Mouse (Mus musculus) CH12.LX (cell line): ENCODE results near the gene Pcca. TPM values are rescaled to one million over a fixed set of nuclear protein-coding genes. Genes with fewer than 3 reads are reported as not detected.

Experiments
- DNase-seq: peaks from one replicate; pipeline ENCODE4 v3.0.0-alpha.2; 2013; ENCODE audit errors: extremely low read depth
- H3K27ac ChIP-seq: 2 replicates; pipeline ENCODE4 v1.5.1; 2012; ENCODE audit warnings: low read depth, mild to moderate bottlenecking, control low read depth, moderate library complexity; ENCODE audit not compliant: insufficient read depth
- H3K27me3 ChIP-seq: replicated peaks from 2 replicates; pipeline ENCODE3; 2012; ENCODE audit warnings: inconsistent platforms
- H3K36me3 ChIP-seq, 2 experiments: replicated peaks in 1 of 2; 2 replicates each; pipeline versions ENCODE3 to v1.6.1; 2012; ENCODE audit warnings: inconsistent platforms in 1 of 2, low read length in 1 of 2, mild to moderate bottlenecking in 1 of 2, mixed read lengths in 1 of 2, moderate library complexity in 1 of 2; ENCODE audit not compliant: control insufficient read depth in 1 of 2, insufficient read depth in 1 of 2
- H3K4me1 ChIP-seq, 2 experiments: 2 replicates each; pipeline ENCODE4 v1.6.1; 2012; ENCODE audit warnings: inconsistent platforms in 1 of 2, moderate library complexity in 1 of 2; ENCODE audit not compliant: insufficient read depth in 2 of 2, control insufficient read depth in 1 of 2
- H3K4me2 ChIP-seq: 2 replicates; pipeline ENCODE4 v1.6.1; 2012; ENCODE audit warnings: low read depth, mild to moderate bottlenecking, control low read depth; ENCODE audit not compliant: poor library complexity, insufficient read depth, severe bottlenecking
- H3K4me3 ChIP-seq, 3 experiments: fragments of 150-350 bp in 1 of 3; sonication (generic) in 1 of 3; replicated peaks in 1 of 3; 2 replicates each; pipeline versions ENCODE3 to v1.5.1; 2011 to 2012; ENCODE audit warnings: low read depth in 2 of 3, low read length in 2 of 3, mild to moderate bottlenecking in 2 of 3, moderate library complexity in 2 of 3, control low read depth in 1 of 3, improper control_type of control experiment in 1 of 3, inconsistent platforms in 1 of 3, mixed read lengths in 1 of 3; ENCODE audit not compliant: poor library complexity in 1 of 3
- H3K79me2 ChIP-seq: replicated peaks from 2 replicates; pipeline ENCODE4 v1.6.1; 2012; ENCODE audit warnings: mild to moderate bottlenecking, moderate library complexity; ENCODE audit not compliant: control insufficient read depth, poor library complexity, insufficient read depth, severe bottlenecking; ENCODE audit errors: extremely low read depth
- H3K9ac ChIP-seq: 2 replicates; pipeline ENCODE4 v1.6.1; 2012; ENCODE audit warnings: low read depth, mild to moderate bottlenecking, control low read depth, moderate library complexity; ENCODE audit not compliant: insufficient read depth
- H3K9me3 ChIP-seq: replicated peaks from 2 replicates; pipeline ENCODE3; 2012; ENCODE audit warnings: low read length, inconsistent platforms, mixed read lengths
- BHLHE40 ChIP-seq: IDR thresholded peaks from 2 replicates; pipeline ENCODE4 v1.6.1; 2011; ENCODE audit warnings: mild to moderate bottlenecking, low read depth, low read length, improper control_type of control experiment
- CHD1 ChIP-seq: IDR thresholded peaks from 2 replicates; pipeline ENCODE4 v1.6.1; 2012; ENCODE audit warnings: low read depth, low read length, improper control_type of control experiment, inconsistent platforms
- CHD2 ChIP-seq: IDR thresholded peaks from 2 replicates; pipeline ENCODE4 v1.6.1; 2011; ENCODE audit warnings: low read length, improper control_type of control experiment
- CTCF ChIP-seq, 2 experiments: IDR thresholded peaks in 1 of 2; conservative IDR thresholded peaks in 1 of 2; 2 replicates each; pipeline ENCODE4 v1.5.1; 2011 to 2012; ENCODE audit warnings: low read depth in 2 of 2, low read length in 2 of 2, improper control_type of control experiment in 1 of 2, inconsistent platforms in 1 of 2, mild to moderate bottlenecking in 1 of 2, moderate library complexity in 1 of 2
- EP300 ChIP-seq: IDR thresholded peaks from 2 replicates; pipeline ENCODE4 v1.6.1; 2011; ENCODE audit warnings: low read length, improper control_type of control experiment
- GABPA ChIP-seq: IDR thresholded peaks from 2 replicates; pipeline ENCODE4 v1.6.1; 2012; ENCODE audit warnings: low read depth, low read length, improper control_type of control experiment, inconsistent platforms; ENCODE audit not compliant: insufficient replicate concordance
- JUN ChIP-seq: IDR thresholded peaks from 2 replicates; pipeline ENCODE4 v1.6.1; 2011; ENCODE audit warnings: low read depth, mild to moderate bottlenecking, low read length, improper control_type of control experiment, moderate library complexity; ENCODE audit not compliant: insufficient read depth
- KAT2A ChIP-seq: IDR thresholded peaks from 2 replicates; pipeline ENCODE4 v1.6.1; 2012; ENCODE audit warnings: low read length, improper control_type of control experiment, inconsistent platforms; ENCODE audit not compliant: insufficient replicate concordance
- MAX ChIP-seq: IDR thresholded peaks from 2 replicates; pipeline ENCODE4 v1.6.1; 2011; ENCODE audit warnings: low read length, improper control_type of control experiment
- MAZ ChIP-seq: IDR thresholded peaks from 2 replicates; pipeline ENCODE4 v1.6.1; 2012; ENCODE audit warnings: low read depth, mild to moderate bottlenecking, inconsistent platforms, low read length, improper control_type of control experiment, moderate library complexity
- MYC ChIP-seq: IDR thresholded peaks from 2 replicates; pipeline ENCODE4 v1.6.1; 2011; ENCODE audit warnings: low read depth, mild to moderate bottlenecking, improper control_type of control experiment, low read length
- NELFE ChIP-seq: IDR thresholded peaks from 2 replicates; pipeline ENCODE4 v1.6.1; 2011; ENCODE audit warnings: low read depth, low read length, improper control_type of control experiment
- POLR2AphosphoS2 ChIP-seq: IDR thresholded peaks from 2 replicates; pipeline ENCODE4 v1.6.1; 2011; ENCODE audit warnings: low read depth, low read length, improper control_type of control experiment
- RAD21 ChIP-seq: IDR thresholded peaks from 2 replicates; pipeline ENCODE4 v1.6.1; 2011; ENCODE audit warnings: low read depth, mild to moderate bottlenecking, low read length, improper control_type of control experiment, moderate library complexity
- RCOR1 ChIP-seq: conservative IDR thresholded peaks from 2 replicates; pipeline ENCODE4 v1.6.1; 2012; ENCODE audit warnings: low read depth, mild to moderate bottlenecking, inconsistent platforms, low read length, improper control_type of control experiment
- SIN3A ChIP-seq: IDR thresholded peaks from 2 replicates; pipeline ENCODE4 v1.6.1; 2012; ENCODE audit warnings: low read length, improper control_type of control experiment, inconsistent platforms
- SMC3 ChIP-seq: IDR thresholded peaks from 2 replicates; pipeline ENCODE4 v1.6.1; 2011; ENCODE audit warnings: low read depth, low read length, improper control_type of control experiment
- TCF12 ChIP-seq: IDR thresholded peaks from 2 replicates; pipeline ENCODE4 v1.6.1; 2014; ENCODE audit warnings: low read depth, mild to moderate bottlenecking, inconsistent platforms, low read length, improper control_type of control experiment
- USF2 ChIP-seq: conservative IDR thresholded peaks from 2 replicates; pipeline ENCODE4 v1.6.1; 2011; ENCODE audit warnings: low read depth, low read length, improper control_type of control experiment
- ZC3H11A ChIP-seq: IDR thresholded peaks from 2 replicates; pipeline ENCODE4 v1.6.1; 2012; ENCODE audit warnings: low read depth, mild to moderate bottlenecking, inconsistent platforms, low read length, improper control_type of control experiment
- ZKSCAN1 ChIP-seq: IDR thresholded peaks from 2 replicates; pipeline ENCODE4 v1.6.1; 2012; ENCODE audit warnings: low read depth, inconsistent platforms, low read length, improper control_type of control experiment, borderline replicate concordance
- ZMIZ1 ChIP-seq: IDR thresholded peaks from 2 replicates; pipeline ENCODE4 v1.6.1; 2012; ENCODE audit warnings: low read depth, mild to moderate bottlenecking, inconsistent platforms, low read length, improper control_type of control experiment
- dilution Hi-C: fragments of 300-500 bp; cut with MboI; formaldehyde crosslinking; loops from 2 replicates; pipeline ENCODE4 v1.14.3; 2020; ENCODE audit warnings: low sequenced_read_pairs; ENCODE audit not compliant: extremely low pct_unique_long_range_greater_than_20kb, extremely low pct_ligation_motif_present
- in situ Hi-C: fragments of 300-500 bp; cut with MboI; formaldehyde crosslinking; loops from 3 replicates; pipeline ENCODE4 v1.14.3; 2019; ENCODE audit warnings: low sequenced_read_pairs, low pct_ligation_motif_present, low pct_unique_long_range_greater_than_20kb, mixed read lengths
- polyA plus RNA-seq: library from polyadenylated mRNA; unstranded; fragments of >175 nt; gene quantifications from 2 replicates; pipeline ENCODE4 v1.2.1, GENCODE M21; 2012; ENCODE audit warnings: low read depth; ENCODE audit not compliant: insufficient read length
- total RNA-seq, 2 experiments: library from RNA; depleted of rRNA; stranded (reverse); fragments of 300-350 nt in 1 of 2; fragments of >200 nt in 1 of 2; gene quantifications; 2 replicates each; pipeline ENCODE4 v1.2.3; 2012 to 2014

Pcca gene
- total and polyA plus RNA-seq, 3 experiments: 11.2 to 39.0 (median 23.8) TPM

DNA sequence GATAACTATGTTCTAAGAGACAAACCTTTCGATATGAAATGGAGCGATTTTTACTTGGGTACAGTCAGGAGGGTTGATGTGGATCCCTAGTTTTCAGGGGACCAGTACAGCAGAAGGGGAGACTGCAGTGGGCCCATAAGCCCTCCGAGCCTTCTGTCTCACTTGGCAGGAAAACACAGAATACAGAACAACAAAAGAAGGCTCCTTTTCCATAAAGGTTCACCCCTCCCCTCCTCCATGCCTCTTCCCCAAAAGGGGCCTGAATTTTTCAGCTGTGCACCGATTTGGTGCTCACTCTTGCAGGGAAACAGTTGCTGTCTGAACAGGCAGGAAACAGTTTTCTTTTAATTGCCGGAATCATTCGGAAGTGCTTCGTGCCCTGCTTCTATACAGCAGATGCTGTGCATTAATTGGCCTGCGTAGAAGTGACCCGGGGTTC is 348.1 kb downstream of the Pcca start:
- peaks cover 38 to 52% of the 10 kb centered on the region in 2 experiments for H3K36me3 ChIP-seq

DNA sequence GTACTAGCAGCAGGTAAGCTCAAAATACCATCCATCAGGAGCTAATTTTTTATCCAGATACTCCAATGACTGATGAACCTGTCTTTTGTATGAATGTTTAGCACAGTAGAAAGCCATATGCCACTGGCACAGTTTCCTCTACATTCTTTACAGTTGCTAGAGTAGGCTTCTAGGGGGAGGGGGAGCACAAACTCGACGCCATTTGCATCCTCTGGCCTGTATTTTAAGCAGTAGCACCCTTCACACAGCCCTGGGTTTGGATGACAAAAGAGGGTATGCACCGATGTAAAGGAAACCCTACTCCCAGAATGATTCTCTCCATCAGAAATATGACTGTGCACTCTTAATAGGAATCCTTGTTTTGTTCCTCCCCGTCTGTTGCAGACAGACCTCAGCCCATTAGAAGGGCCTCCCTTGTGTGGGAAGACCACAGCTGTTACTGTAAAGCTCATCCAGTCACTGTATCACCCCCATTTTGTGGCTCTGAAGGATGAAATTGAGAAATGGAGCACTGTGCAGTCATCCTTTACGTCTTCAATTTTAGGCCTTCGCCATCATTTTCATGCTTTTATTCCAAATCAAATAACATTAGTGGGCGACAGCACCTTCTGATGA is 348.8 kb downstream of the Pcca start:
- dilution Hi-C loops (no loop called here), in situ Hi-C loops (loop anchor here (25.0 kb wide), 2 partner anchors 371 to 671 kb away; no protein-coding TSS in a partner anchor)
- H3K36me3 ChIP-seq: peaks cover 41 to 58% of the 10 kb centered on the region in 2 experiments
- H3K4me2 ChIP-seq: no peak overlapping the region
- H3K27ac ChIP-seq: no peak overlapping the region
- H3K79me2 ChIP-seq: no peaks in the 10 kb centered on the region
- TF ChIP-seq SMC3 (no peak), RAD21 (no peak), BHLHE40 (no peak), MAX (no peak), MYC (no peak), SIN3A (no peak), CHD1 (no peak), EP300 (no peak), TCF12 (no peak), ZKSCAN1 (no peak), ZC3H11A (no peak), JUN (no peak), NELFE (no peak), KAT2A (no peak), MAZ (no peak), GABPA (no peak), CTCF (conservative IDR thresholded peaks at IDR 0.05 in 1 of 2, IDR thresholded peaks at IDR 0.05 in 1 of 2; ENCODE audit: low read depth in 2 of 2, low read length in 2 of 2) (no peak), RCOR1 (no peak)
- H3K27me3 ChIP-seq: no peaks in the 10 kb centered on the region
- no peak overlapping the region for H3K9ac ChIP-seq
- H3K4me1 ChIP-seq: peaks cover 0 to 17% of the 10 kb centered on the region in 2 experiments; a peak in 2 of 4 replicates
- H3K4me3 ChIP-seq: no peak overlapping the region
- no peaks in the 10 kb centered on the region for H3K9me3 ChIP-seq
- DNase-seq: no peak

More for the DNA sequence above, 348.1 kb downstream of the Pcca start:
- H3K4me2 ChIP-seq: no peak overlapping the region
- peaks cover 0 to 17% of the 10 kb centered on the region in 2 experiments; a peak in 2 of 4 replicates for H3K4me1 ChIP-seq
- dilution Hi-C loops (no loop called here), in situ Hi-C loops (loop anchor here (25.0 kb wide), 2 partner anchors 370 to 670 kb away; no protein-coding TSS in a partner anchor)
- H3K27ac ChIP-seq: no peak overlapping the region
- H3K4me3 ChIP-seq: no peak overlapping the region
- DNase-seq: no peak
- no peak overlapping the region for H3K9ac ChIP-seq
- no peaks in the 10 kb centered on the region for H3K27me3 ChIP-seq
- TF ChIP-seq RCOR1 (no peak), BHLHE40 (no peak), EP300 (no peak), JUN (no peak), MAX (no peak), USF2 (no peak), ZMIZ1 (no peak), CHD2 (no peak), POLR2AphosphoS2 (no peak)
- H3K79me2 ChIP-seq: no peaks in the 10 kb centered on the region
- no peaks in the 10 kb centered on the region for H3K9me3 ChIP-seq
